Mouse (Mus musculus): ENCODE data around the gene Ece1. TPM values are rescaled to one million over a fixed set of nuclear protein-coding genes. Genes with fewer than 3 reads are reported as not detected.

The Ece1 gene
- total RNA-seq, 2 experiments from 2014 or later, result 12.5 to 25.4 TPM

DNA sequence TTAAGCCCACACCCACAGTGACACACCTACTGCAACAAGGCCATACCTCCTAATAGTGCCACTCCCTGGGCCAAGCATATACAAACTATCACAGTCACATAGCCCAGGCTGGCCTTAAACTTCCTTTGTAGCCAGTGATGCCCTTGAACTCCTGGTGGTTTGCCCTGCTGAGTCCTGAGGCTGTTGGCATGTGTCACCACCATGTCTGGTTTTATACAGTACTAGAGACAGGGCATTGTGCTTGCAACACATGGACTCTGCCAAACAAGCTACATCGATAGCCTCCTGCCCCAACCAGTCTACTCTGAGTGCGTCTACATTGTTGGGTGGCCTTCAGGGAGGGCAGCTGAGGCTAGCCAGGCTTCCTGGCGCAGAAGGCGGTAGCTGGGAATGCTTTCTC is 74.1 kb downstream of the Ece1 start:
- ATAC-seq (ENCODE audit: poor library complexity, severe bottlenecking), result no peak

DNA sequence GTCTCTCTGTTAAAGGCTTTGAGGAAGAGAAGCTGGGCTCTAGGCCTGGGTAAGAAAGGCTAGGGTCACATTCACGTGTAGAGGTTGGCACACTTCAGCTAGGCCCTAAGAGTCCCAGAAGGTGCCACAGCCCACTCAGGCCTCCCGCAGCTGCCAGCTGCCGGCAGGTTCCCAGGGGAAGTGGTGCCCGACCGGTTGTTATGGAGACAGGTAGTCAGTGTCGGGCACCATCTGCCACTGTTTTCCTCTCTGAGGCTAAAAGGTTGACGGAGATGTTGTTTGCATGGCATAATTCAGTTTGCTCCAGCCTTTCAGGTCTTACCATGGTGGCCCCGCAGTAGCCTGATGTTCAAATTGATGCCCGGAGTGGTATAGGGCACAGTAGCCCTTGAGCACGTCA is 78.0 kb downstream of the Ece1 start:
- ATAC-seq (ENCODE audit: poor library complexity, severe bottlenecking), result no peak

GRCm38 (mm10) chr4:137941131-137941844 is 79.3 kb downstream of the Ece1 start:
- no peak for ATAC-seq (ENCODE audit: poor library complexity, severe bottlenecking)

DNA sequence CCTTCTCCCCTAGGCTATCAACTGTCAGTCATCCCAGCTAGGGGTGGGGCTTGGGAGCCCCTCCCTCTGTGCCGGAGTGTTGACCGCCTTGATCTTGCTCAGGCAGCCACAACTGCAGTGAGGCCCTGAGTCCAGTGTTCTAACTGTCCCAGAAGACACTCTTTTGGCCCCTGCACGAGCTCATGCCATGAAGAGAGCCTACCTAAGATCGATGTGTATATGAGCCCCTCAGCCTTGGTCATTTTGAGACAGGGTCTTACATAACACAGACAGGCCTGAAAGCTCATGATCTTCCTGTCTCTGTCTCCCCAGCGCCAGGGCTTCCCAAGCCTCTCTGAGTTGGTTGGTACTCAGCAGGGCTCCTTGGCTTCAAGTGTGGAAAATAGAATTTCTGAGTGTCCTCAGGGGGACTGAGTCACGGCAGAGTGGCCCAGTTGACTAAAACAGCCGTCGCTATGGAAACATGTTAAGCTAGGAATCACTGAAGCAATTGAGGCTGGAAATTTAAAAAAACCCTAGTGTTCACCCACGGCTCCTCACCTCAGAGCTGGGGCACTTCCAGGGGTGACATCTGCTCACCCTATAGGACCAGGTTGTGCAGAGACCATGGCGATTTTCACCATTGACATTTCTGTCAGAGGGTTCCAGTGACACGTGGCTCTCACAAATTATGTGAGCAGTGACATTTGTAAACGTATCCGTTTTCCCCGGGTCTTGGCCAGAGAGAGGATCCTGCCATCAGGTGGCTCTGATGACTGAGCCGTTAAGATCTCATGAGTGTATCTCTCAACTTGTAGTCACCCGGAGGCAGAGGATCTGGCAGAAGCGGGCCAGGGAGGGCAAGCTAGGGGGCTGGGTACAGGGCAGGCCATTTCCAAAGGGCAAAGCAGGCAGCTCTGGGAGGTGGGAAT is 80.1 kb downstream of the Ece1 start:
- ATAC-seq (ENCODE audit: poor library complexity, severe bottlenecking), result no peak

DNA sequence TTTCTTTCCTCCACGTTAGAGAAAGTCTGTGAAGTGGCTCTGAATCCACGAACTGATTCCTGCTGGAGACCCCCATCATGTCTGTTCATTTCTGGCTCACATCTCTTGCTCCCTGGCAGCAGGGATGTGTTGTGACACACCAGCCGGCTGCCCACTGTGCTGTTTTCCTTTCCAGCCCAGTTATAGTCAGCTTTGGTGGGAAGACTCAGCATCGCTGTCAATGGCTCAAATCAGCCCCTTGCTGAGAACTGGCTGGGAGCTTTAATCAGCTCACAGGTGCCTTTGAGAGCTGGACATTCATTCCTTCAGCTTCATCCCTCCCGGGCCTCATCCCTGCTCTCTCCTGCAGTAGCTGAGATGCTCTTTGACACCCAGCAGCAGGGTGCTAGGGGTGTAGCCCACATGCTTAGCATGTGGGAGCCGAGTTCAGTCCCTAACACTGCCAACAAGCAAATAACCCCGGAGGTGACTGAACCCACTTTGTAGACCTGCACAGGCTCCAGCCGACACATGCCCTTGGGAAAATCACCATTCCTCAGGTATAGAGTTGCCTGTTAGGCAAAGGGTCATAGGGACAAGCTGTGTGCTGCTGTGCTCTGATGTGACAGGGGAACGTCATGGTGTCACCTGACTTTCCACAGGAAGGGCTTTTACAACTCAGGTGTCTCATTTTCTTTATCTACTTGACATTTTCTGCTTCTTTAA is 80.9 kb downstream of the Ece1 start:
- ATAC-seq (ENCODE audit: poor library complexity, severe bottlenecking), result no peak

- no peak for ATAC-seq (ENCODE audit: poor library complexity, severe bottlenecking)
These were observed 81.5 kb downstream of the Ece1 start for GRCm38 (mm10) chr4:137943540-137943939.

GRCm38 (mm10) chr4:137945376-137945775 is 83.3 kb downstream of the Ece1 start:
- no peak for ATAC-seq (ENCODE audit: poor library complexity, severe bottlenecking)

GRCm38 (mm10) chr4:137946419-137946818 is 84.4 kb downstream of the Ece1 start:
- no peak for ATAC-seq (ENCODE audit: poor library complexity, severe bottlenecking)

- ATAC-seq (ENCODE audit: poor library complexity, severe bottlenecking), result peak; percentile 60
These were observed 90.8 kb downstream of the Ece1 start for GRCm38 (mm10) chr4:137952840-137953239.

GRCm38 (mm10) chr4:137954184-137954583 is 92.1 kb downstream of the Ece1 start:
- no peak for ATAC-seq (ENCODE audit: poor library complexity, severe bottlenecking)

GRCm38 (mm10) chr4:137954926-137955396 is 92.9 kb downstream of the Ece1 start:
- ATAC-seq (ENCODE audit: poor library complexity, severe bottlenecking), result peak; percentile 35; the same call in 1 of the 2 replicates

GRCm38 (mm10) chr4:137956260-137956659 is 94.2 kb downstream of the Ece1 start:
- no peak for ATAC-seq (ENCODE audit: poor library complexity, severe bottlenecking)

DNA sequence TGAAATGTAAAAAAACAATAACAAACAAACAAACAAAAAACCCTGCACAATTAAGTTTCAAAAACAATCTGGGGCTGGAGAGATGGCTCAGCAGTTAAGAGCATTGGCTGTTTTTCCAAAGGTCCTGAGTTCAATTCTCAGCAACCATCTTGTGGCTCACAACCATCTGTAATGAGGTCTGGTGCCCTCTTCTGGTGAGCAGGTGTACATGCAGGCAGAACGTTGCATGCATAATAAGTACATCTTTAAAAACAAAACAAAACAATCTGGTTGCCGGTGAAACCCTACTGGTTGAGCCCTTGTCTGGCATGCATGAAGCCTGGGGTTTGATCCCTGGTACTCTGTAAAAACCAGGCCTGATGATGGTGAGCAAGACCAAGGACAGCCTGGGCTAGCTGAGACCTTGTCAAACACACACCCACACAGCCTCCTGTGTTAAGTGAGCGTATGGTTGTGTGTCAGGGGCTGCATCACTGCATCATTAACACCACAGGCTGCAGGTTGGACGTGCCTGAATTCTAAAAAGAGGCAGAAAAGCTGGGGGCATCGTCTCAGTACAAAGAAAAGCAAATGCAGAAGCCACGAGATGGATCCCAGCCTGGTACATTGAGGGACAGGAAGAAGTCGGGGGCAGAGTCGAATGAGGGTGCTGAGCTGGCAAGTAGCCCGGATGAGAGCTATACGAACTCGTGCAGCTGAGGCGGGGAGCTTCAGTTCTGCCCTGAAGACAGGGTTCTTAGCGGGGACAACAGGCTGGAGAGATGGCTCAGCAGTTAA is 98.0 kb downstream of the Ece1 start:
- no peak for ATAC-seq (ENCODE audit: poor library complexity, severe bottlenecking)

GRCm38 (mm10) chr4:137960757-137961156 is 98.7 kb downstream of the Ece1 start:
- ATAC-seq (ENCODE audit: poor library complexity, severe bottlenecking), result no peak

- no peak for ATAC-seq (ENCODE audit: poor library complexity, severe bottlenecking)
These were observed 100.8 kb downstream of the Ece1 start for GRCm38 (mm10) chr4:137962643-137963350.

DNA sequence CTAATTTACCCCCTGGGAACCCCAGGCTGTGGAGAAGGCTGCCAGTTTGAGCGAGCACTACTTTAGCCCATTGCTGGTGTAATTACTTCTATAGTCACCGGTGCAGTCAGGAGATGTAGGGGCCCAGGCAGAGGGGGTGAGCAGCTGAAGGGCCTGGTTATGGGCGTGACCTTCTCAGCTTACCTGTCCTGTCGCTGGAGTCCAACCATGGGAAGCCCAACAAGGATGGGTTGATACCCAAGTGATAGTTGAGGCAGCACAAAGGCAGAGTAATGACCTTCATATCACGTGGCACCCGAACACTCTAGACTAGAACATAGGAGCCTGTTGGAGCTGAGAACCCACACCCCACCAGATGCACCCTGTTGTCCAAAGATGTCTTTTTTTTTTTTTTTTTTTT is 101.4 kb downstream of the Ece1 start:
- ATAC-seq (ENCODE audit: poor library complexity, severe bottlenecking), result no peak

GRCm38 (mm10) chr4:137963881-137964584 is 102.0 kb downstream of the Ece1 start:
- peak; percentile 67 for ATAC-seq (ENCODE audit: poor library complexity, severe bottlenecking)

DNA sequence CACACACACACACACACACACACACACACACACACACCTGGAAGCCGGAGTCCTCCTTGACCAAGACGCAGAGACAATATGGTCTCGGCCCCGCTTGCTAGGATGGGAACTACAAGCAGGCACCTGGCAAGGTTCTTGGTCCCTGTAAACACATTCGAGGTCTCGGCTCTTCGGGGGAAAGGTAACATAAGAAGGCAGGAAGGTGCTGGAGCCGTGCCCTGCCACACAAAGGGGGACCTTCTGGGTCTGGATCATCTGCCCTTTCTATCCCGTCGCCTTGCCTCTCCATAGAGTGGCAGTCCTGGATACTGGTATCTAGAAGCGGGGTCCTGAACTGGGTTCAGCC is 102.5 kb downstream of the Ece1 start:
- no peak for ATAC-seq (ENCODE audit: poor library complexity, severe bottlenecking)

DNA sequence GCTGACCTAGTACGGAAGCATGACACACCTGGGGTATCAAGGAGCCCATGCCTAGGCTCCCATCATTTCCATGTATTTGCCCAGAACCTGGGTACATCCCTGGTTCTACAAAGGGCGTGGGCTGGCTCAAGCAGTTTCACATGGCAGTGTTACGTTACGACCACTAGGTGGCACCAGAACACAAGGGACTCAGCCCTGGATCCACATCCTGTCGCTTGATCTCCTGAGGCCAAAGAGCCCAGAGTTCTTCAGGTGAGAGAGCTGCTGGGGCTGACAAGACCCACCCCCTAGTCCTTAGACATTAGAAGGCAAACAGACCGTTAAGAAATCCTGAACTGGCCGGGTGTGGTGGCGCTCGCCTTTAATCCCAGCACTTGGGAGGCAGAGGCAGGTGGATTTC is 106.2 kb downstream of the Ece1 start:
- peak; percentile 97 for ATAC-seq (ENCODE audit: poor library complexity, severe bottlenecking)
